Mouse (Mus musculus) C2C12 (cell line): ENCODE measurements at regions not wholly inside any gene's neighbourhood (a gene's known extent, or its start where the extent isn't known, plus 50 kb on each side); places are given as distances from the start of the nearest gene placed in this dataset.
A peak's percentile ranks its signal among the peaks of the same experiment; 100 is the strongest.

Experiments used
- H3K27me3 ChIP-seq: one replicate; pipeline ENCODE4 v1.6.1; 2011; ENCODE audit not compliant: control insufficient read depth, insufficient read depth, insufficient read length
- H3K36me3 ChIP-seq: one replicate; pipeline ENCODE4 v1.6.1; 2011; ENCODE audit not compliant: control insufficient read depth, insufficient read depth
- H3K4me3 ChIP-seq: one replicate; pipeline ENCODE4 v1.5.1; 2011; ENCODE audit warnings: mild to moderate bottlenecking, control low read depth; ENCODE audit not compliant: poor library complexity, insufficient read depth, severe bottlenecking
- H3K79me2 ChIP-seq: one replicate; pipeline ENCODE4 v1.6.1; 2011; ENCODE audit not compliant: control insufficient read depth, insufficient read depth
- H3K79me3 ChIP-seq: one replicate; pipeline ENCODE4 v1.6.1; 2011; ENCODE audit warnings: low read depth, control low read depth
- H3ac ChIP-seq: one replicate; pipeline ENCODE3; 2011; ENCODE audit warnings: low read depth; ENCODE audit not compliant: control insufficient read depth, insufficient read length
- CEBPB ChIP-seq: IDR thresholded peaks from one replicate; pipeline ENCODE4 v1.6.1; 2011; ENCODE audit warnings: low read depth, mild to moderate bottlenecking, control low read depth, moderate library complexity
- CTCF ChIP-seq: IDR thresholded peaks from one replicate; pipeline ENCODE4 v1.5.1; 2011; ENCODE audit not compliant: control insufficient read depth, insufficient read depth, insufficient read length
- FOSL1 ChIP-seq: IDR thresholded peaks from one replicate; pipeline ENCODE4 v1.8.0; 2011; ENCODE audit warnings: mild to moderate bottlenecking, low read length; ENCODE audit not compliant: poor library complexity, insufficient read depth, severe bottlenecking
- MAX ChIP-seq: IDR thresholded peaks from one replicate; pipeline ENCODE4 v1.6.1; 2011; ENCODE audit warnings: mild to moderate bottlenecking, control low read depth
- MYOD1 ChIP-seq: IDR thresholded peaks from one replicate; pipeline ENCODE4 v1.6.1; 2011; ENCODE audit warnings: low read depth; ENCODE audit not compliant: control insufficient read depth, insufficient read length
- MYOG ChIP-seq: IDR thresholded peaks from one replicate; pipeline ENCODE4 v1.6.1; 2011; ENCODE audit not compliant: control insufficient read depth, insufficient read length; ENCODE audit errors: extremely low read depth
- USF1 ChIP-seq: IDR thresholded peaks from one replicate; pipeline ENCODE4 v1.6.1; 2011; ENCODE audit warnings: low read depth, mild to moderate bottlenecking, control low read depth, moderate library complexity

DNA sequence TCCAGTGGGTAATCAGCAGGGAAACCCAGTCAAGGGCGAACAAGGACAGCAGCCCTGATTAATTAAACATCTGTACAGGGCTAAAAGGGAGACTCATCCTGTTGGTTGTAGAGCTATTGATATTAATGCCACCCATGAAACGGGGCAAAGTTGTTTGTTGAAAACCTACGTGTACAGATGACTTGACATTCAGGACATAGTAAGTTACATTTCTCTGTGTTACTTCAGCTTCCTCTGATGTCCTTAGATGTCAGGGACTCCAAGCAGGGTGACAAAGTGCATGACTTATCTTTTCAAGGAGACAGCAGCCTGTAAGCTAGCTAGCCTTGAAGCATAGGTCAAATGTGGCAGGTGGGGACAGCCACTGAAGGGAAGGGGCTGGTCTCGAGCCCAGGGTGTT, 390.5 kb downstream of the Ccdc171 start:
- Histone ChIP-seq H3ac (no peak overlapping the region), H3K27me3 (no peaks in the 10 kb centered on the region), H3K4me3 (no peak overlapping the region), H3K36me3 (no peaks in the 10 kb centered on the region), H3K79me2 (no peaks in the 10 kb centered on the region), H3K79me3 (no peaks in the 10 kb centered on the region)
- TF ChIP-seq MYOG (no peak), CTCF (no peak), MAX (no peak), CEBPB (no peak), FOSL1 (no peak), USF1 (no peak), MYOD1 (no peak)

DNA sequence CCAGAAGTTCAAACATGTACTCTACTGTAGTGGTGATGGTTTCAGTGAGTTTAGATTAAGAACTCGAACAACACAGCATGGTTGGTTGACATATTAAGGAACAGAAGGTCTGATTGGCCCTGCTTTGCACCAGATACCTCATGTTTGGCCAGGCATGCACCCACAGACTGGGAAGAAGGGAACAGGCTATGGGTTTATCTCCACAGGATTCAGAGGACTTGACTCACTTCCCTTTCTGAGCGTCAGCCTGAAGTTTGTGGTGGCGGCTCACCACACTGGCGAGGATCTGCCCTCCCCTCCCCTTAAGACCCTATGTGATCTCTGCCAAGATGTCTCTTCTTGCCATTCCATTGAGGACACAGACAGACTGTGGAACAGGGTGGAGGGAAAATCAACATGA, 391.7 kb downstream of the Ccdc171 start:
- Histone ChIP-seq H3K36me3 (no peaks in the 10 kb centered on the region), H3K27me3 (no peaks in the 10 kb centered on the region), H3K79me3 (no peaks in the 10 kb centered on the region), H3ac (no peak overlapping the region), H3K79me2 (no peaks in the 10 kb centered on the region), H3K4me3 (no peak overlapping the region)
- TF ChIP-seq FOSL1, result no peak
- peak; percentile 30 for TF ChIP-seq MYOD1
- no peak for TF ChIP-seq CEBPB
- no peak for TF ChIP-seq CTCF
- no peak for TF ChIP-seq MYOG
- peak; percentile 69 for TF ChIP-seq MAX
- TF ChIP-seq USF1, result no peak

DNA sequence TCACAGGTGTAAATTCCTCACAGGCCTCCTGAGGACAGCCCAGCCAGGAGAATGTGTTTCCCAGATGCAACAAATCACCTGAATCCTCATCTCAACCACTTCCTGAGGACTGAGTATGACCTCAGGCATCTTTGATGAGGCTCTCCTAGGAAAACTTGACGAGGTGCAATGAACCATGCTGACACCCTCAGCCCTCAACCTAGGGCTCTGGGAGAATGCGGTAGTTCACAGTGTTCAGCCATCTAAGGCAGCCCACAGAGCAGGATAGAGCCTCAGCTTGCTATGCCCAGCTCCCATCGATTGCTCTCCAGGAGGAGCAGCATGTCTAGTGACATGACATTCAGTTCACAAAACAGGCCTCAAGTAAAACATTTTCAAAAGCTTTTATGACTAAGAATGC, 392.7 kb downstream of the Ccdc171 start:
- H3K79me2 ChIP-seq, result no peaks in the 10 kb centered on the region
- no peak overlapping the region for H3ac ChIP-seq
- H3K27me3 ChIP-seq, result no peaks in the 10 kb centered on the region
- no peak overlapping the region for H3K4me3 ChIP-seq
- no peaks in the 10 kb centered on the region for H3K36me3 ChIP-seq
- TF ChIP-seq MYOG (no peak), MYOD1 (no peak), FOSL1 (no peak), USF1 (no peak), CEBPB (no peak), MAX (no peak), CTCF (no peak)
- no peaks in the 10 kb centered on the region for H3K79me3 ChIP-seq

DNA sequence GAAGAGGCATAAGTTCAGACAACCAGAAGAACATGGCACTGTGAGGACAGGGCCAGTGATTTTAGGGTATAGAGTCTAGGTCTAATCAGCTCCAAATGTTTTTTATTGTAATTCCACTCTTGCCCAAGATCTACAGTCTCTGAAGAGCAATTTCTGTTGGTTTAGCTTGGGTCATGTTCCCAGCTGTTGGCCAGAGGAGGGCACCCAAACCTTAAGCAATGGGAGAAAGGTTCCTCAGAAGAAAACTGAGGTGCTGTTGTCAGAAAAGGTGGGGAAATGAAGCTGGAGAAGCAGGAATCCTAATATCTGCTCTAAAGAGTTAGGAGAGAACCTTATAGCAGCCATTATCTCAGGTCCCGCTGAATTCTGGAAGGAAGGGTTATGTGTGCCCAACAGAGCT, 393.7 kb downstream of the Ccdc171 start:
- no peaks in the 10 kb centered on the region for H3K27me3 ChIP-seq
- TF ChIP-seq USF1, result no peak
- TF ChIP-seq MYOG, result no peak
- no peak for TF ChIP-seq MYOD1
- no peak for TF ChIP-seq CTCF
- TF ChIP-seq MAX, result no peak
- TF ChIP-seq FOSL1, result no peak
- TF ChIP-seq CEBPB, result no peak
- no peaks in the 10 kb centered on the region for H3K36me3 ChIP-seq
- no peaks in the 10 kb centered on the region for H3K79me3 ChIP-seq
- H3K79me2 ChIP-seq, result no peaks in the 10 kb centered on the region
- H3ac ChIP-seq, result no peak overlapping the region
- no peak overlapping the region for H3K4me3 ChIP-seq

GRCm38 (mm10) chr4:83925118-83925842, 399.9 kb downstream of the Ccdc171 start:
- no peak overlapping the region for H3ac ChIP-seq
- H3K36me3 ChIP-seq, result no peaks in the 10 kb centered on the region
- no peaks in the 10 kb centered on the region for H3K27me3 ChIP-seq
- H3K79me3 ChIP-seq, result no peaks in the 10 kb centered on the region
- no peak for TF ChIP-seq USF1
- no peak for TF ChIP-seq MAX
- no peak for TF ChIP-seq MYOG
- TF ChIP-seq CEBPB, result no peak
- no peak for TF ChIP-seq CTCF
- TF ChIP-seq FOSL1, result no peak
- no peak for TF ChIP-seq MYOD1
- no peaks in the 10 kb centered on the region for H3K79me2 ChIP-seq
- H3K4me3 ChIP-seq, result no peak overlapping the region
